Mouse (Mus musculus) ovary, postnatal 10 days (tissue): Measurements from ENCODE around the gene Gm19345.

Experiments
- DNase-seq: peaks from one replicate; pipeline ENCODE4 v3.0.0; 2022; ENCODE audit warnings: low spot score

Gene Gm19345

GRCm38 (mm10) chr7:19871943-19872601, 20.3 kb downstream of the Gm19345 start:
- DNase-seq = no peak

GRCm38 (mm10) chr7:19875948-19876682, 24.3 kb downstream of the Gm19345 start:
- DNase-seq = no peak

GRCm38 (mm10) chr7:19876781-19877425, 25.1 kb downstream of the Gm19345 start:
- DNase-seq = no peak

GRCm38 (mm10) chr7:19880754-19881153, 29.0 kb downstream of the Gm19345 start:
- DNase-seq = no peak

DNA sequence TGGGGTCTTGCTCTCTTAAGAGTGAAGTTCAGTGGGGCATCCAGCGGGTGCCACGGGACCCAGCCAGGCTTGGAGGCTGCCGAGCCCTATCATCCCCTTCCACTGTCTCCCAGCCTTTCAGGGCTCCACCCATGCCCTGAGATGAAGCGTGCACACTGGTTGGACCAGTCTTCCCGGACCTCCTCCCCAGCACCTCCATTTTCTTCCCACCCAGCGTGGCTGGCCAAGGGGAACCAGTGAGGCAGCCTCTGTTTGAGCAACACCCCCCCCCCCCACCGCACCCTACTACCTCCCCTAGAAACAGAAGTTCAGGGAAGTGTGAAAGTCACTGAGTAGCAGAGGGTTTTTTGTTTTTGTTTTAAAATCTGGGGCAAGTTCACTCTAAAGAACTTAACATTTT, 36.0 kb downstream of the Gm19345 start, which contains the start of gene Ceacam19:
Ceacam19 (minus strand) TSS at position 117 of the 400 bp plus-strand sequence.
- DNase-seq = no peak

DNA sequence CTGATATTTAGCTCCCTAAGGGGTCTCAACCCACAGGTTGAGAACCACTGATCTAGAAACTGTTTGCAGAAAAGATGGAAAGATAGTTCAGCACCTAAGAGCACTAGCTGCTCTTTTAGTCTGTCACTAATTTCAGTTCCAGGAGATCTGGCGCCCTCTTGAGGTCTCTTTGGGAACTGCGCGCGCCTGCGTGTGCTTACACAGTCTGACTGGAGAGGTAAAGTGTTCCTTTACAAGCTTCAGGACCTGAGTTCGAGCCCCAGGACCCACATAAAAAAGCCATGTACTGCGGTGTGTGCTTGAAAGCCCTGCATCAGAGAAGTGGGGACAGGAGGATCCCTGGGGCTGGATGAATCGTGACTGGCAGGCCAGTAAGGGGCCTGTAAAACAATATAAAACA, 38.1 kb downstream of the Gm19345 start:
- DNase-seq = no peak
